Mouse (Mus musculus) embryonic facial prominence, embryonic 14.5 days (tissue): Measurements from ENCODE around the gene Cd207. TPM values are rescaled to one million over a fixed set of nuclear protein-coding genes. Genes with fewer than 3 reads are reported as not detected.

Experiments used
- ATAC-seq: fragments of 200-750 bp; cut with Nextera tagmentation; 2 replicates; pipeline ENCODE4 v1.8.0; 2017; ENCODE audit warnings: low read depth, moderate number of reproducible peaks, moderate TSS enrichment
- DNase-seq: peaks from one replicate; pipeline ENCODE4 v3.0.0-alpha.2; 2015; ENCODE audit warnings: low spot score
- H3K27ac ChIP-seq: fragments of 300-500 bp; sonication (generic); replicated peaks from 2 replicates; pipeline ENCODE4 v1.5.1; 2014; ENCODE audit warnings: low read depth, mild to moderate bottlenecking, low read length, moderate library complexity
- H3K27me3 ChIP-seq: fragments of 300-500 bp; sonication (generic); replicated peaks from 2 replicates; pipeline ENCODE4 v1.6.1; 2014; ENCODE audit warnings: low read length; ENCODE audit not compliant: control insufficient read depth, insufficient read depth
- H3K36me3 ChIP-seq: fragments of 300-500 bp; sonication (generic); 2 replicates; pipeline ENCODE4 v1.6.1; 2014; ENCODE audit warnings: low read length, mixed read lengths; ENCODE audit not compliant: control insufficient read depth, insufficient read depth
- H3K4me1 ChIP-seq: fragments of 300-500 bp; sonication (generic); 2 replicates; pipeline ENCODE4 v1.6.1; 2014; ENCODE audit warnings: antibody characterized with exemption, low read length; ENCODE audit not compliant: control insufficient read depth, insufficient read depth
- H3K4me2 ChIP-seq: fragments of 300-500 bp; sonication (generic); 2 replicates; pipeline ENCODE4 v1.6.1; 2014; ENCODE audit warnings: low read depth, mild to moderate bottlenecking, low read length, moderate library complexity, mixed read lengths
- H3K4me3 ChIP-seq: fragments of 300-500 bp; sonication (generic); 2 replicates; pipeline ENCODE4 v1.5.1; 2014; ENCODE audit warnings: low read depth, mild to moderate bottlenecking, low read length
- H3K9ac ChIP-seq: fragments of 300-500 bp; sonication (generic); 2 replicates; pipeline ENCODE4 v1.6.1; 2014; ENCODE audit warnings: low read depth, mild to moderate bottlenecking, low read length, moderate library complexity, mixed read lengths
- H3K9me3 ChIP-seq: fragments of 300-500 bp; sonication (generic); 2 replicates; pipeline ENCODE4 v1.6.1; 2016; ENCODE audit warnings: low read length; ENCODE audit not compliant: control insufficient read depth
- WGBS: fragments of 180-500 bp; shearing (Covaris S2); extraction: QIAGEN DNeasy Blood & Tissue Kit; methylation state at CpG from one replicate; pipeline ENCODE4 v1.1.7; 2014; 5-methylcytosine and 5-hydroxymethylcytosine counted together
- polyA plus RNA-seq: library from polyadenylated mRNA; unstranded; fragments of >200 nt; fragmentation: Nextera tagmentation; extraction: Ambion mirVana; gene quantifications from 2 replicates; pipeline ENCODE4 v1.2.1, GENCODE M21; 2014

Gene Cd207
- polyA plus RNA-seq, 1 experiment from 2014 or later = not detected

DNA sequence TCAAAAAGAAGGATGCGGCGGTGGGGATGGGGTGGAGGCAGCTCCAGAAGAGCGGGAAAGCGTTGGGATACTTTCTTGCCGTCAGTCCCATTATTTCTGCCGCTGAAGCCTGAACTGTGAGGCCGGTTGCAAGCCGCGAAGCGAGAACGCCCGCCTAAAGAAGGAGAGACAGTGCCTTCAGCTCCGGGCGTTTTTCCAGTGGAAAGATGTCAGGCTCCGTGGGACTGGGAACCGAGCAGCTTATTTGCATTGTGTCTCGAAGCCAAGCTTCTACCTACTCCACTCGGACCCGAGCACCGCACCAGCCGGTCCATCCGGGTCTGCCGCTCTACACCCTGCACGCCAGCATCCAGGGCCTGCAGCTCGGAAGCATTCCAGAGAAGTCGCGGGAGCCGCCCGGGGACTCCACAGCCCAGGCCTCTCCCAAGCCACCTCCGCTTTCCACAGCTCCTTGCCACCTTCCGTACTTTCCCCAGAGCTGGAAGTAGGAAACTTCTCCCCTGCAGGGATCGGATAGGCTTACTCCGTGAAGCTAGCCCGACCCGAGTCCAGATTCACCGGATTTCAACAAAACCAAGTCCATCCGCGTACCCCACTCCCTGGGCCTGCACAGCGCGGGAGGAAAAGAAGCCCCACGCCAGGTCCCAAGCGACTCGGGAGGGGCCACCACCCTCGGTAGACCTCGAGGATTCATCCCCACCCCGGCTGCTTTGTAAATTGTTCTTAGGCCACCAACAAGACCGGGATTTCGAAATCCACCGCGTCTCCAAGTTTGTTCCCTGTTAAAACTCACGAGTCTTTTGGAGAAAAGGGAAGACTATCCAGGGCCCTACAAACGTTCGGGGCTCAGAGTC lies 24.7 kb upstream of the Cd207 start:
- under 1% methylated on average over 53 of the region's 53 CpGs for WGBS
- Histone ChIP-seq H3K9ac (no peak overlapping the region), H3K27ac (no peak overlapping the region), H3K36me3 (no peaks in the 10 kb centered on the region), H3K27me3 (peaks cover 95% of the 10 kb centered on the region), H3K9me3 (no peaks in the 10 kb centered on the region), H3K4me1 (no peaks in the 10 kb centered on the region), H3K4me3 (peak overlapping the region; percentile 20), H3K4me2 (peak overlapping the region; percentile 24; the same call in 1 of the 2 replicates)
- no peak for DNase-seq
- ATAC-seq = peak; percentile 47

DNA sequence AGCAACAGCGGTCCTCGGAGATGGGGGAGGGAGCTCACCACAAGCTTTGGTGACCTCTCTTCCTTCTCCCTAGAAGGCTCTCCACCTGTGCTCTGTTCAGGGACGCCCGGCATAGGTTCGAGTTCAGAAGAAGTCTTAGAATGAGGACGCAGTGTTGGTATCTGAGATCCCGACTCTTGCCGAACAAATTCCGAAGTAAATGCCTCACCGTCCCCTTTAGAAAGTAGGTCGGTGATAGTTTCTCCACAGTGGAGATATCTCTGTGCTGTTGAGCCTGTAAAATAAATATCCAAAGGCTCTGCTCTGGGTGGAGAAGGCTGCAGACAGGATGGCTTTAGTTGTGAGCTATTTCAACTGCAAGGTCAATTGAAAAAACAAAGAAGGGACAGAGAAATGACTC lies 23.3 kb upstream of the Cd207 start:
- no peak for DNase-seq
- no peaks in the 10 kb centered on the region for H3K36me3 ChIP-seq
- H3K27me3 ChIP-seq = peaks cover 95% of the 10 kb centered on the region
- no peak overlapping the region for H3K27ac ChIP-seq
- no peak overlapping the region for H3K4me3 ChIP-seq
- H3K9ac ChIP-seq = no peak overlapping the region
- ATAC-seq = no peak
- 1% methylated on average over 11 of the region's 11 CpGs for WGBS
- H3K4me2 ChIP-seq = no peak overlapping the region
- no peaks in the 10 kb centered on the region for H3K4me1 ChIP-seq
- H3K9me3 ChIP-seq = no peaks in the 10 kb centered on the region

DNA sequence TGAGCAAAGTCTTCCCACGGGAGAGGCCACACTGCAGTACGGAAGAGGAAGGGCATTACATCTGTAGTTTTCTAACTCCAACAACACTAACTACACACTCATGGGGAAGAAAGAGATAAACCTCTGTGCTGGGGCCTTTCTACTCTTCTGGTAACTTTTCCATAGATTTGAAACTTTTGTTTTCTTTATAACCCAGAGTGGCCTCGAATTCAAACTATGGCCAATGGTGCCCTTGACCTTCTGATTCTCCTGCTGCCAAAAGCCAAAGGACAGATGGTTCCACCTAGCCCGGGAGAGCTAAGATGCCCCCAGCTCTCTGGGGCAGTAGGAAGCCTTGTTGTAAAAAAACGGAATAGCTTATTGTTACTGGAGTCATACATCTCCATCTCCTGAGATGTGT lies 22.3 kb upstream of the Cd207 start:
- Histone ChIP-seq H3K4me1 (no peaks in the 10 kb centered on the region), H3K9me3 (no peaks in the 10 kb centered on the region), H3K4me3 (no peak overlapping the region), H3K27me3 (peaks cover 95% of the 10 kb centered on the region), H3K9ac (no peak overlapping the region), H3K36me3 (no peaks in the 10 kb centered on the region), H3K27ac (no peak overlapping the region), H3K4me2 (no peak overlapping the region)
- ATAC-seq (no peak), DNase-seq (no peak)
- 2% methylated on average over 5 of the region's 5 CpGs for WGBS

DNA sequence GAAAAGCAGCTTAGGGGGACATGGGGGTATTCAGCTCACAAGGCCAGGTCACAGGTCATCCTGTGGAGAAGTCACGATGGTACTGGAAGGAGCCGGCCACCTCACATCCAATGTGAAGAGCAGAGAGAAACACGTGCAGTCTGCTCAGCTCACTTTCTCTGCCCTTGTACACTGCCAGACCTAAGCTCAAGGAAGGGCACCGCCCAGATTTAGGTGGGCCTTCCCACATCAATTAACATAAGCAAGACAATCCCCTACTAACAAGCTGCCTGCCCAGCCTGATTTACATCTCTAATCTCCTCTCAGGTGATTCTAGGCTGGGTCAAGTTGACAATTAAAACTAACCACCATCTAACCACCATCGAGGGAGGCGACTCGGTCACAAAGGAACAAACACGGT lies 20.3 kb upstream of the Cd207 start:
- DNase-seq = no peak
- Histone ChIP-seq H3K36me3 (no peaks in the 10 kb centered on the region), H3K9me3 (no peaks in the 10 kb centered on the region), H3K27ac (no peak overlapping the region), H3K9ac (no peak overlapping the region), H3K4me1 (no peaks in the 10 kb centered on the region), H3K4me2 (no peak overlapping the region), H3K4me3 (no peak overlapping the region), H3K27me3 (peaks cover 96% of the 10 kb centered on the region)
- no peak for ATAC-seq
- WGBS = 5% methylated on average over 8 of the region's 8 CpGs

DNA sequence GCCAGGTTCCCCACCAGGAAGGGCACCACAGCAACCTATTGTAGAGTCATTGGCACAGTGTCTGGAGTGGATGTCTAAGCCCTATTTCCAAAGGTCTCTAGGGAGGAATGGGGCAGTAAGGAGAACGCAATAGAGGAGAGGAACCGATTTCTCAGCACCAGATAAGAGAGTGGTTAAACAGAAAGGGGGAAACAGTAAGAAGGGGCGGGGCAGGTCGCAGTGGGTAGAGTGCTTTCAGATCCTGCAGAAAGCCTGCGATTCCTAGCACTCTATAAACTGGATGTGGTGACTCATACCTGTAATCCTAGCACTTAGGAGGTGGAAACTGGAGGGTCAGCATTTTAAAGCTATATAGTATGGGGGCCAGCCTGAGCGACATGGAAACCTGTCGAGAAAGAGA lies 19.0 kb upstream of the Cd207 start:
- H3K27ac ChIP-seq = no peak overlapping the region
- no peak overlapping the region for H3K4me2 ChIP-seq
- no peaks in the 10 kb centered on the region for H3K4me1 ChIP-seq
- no peaks in the 10 kb centered on the region for H3K9me3 ChIP-seq
- WGBS = 3% methylated on average over 7 of the region's 7 CpGs
- H3K4me3 ChIP-seq = no peak overlapping the region
- peaks cover 96% of the 10 kb centered on the region for H3K27me3 ChIP-seq
- no peaks in the 10 kb centered on the region for H3K36me3 ChIP-seq
- H3K9ac ChIP-seq = no peak overlapping the region
- no peak for ATAC-seq
- no peak for DNase-seq

DNA sequence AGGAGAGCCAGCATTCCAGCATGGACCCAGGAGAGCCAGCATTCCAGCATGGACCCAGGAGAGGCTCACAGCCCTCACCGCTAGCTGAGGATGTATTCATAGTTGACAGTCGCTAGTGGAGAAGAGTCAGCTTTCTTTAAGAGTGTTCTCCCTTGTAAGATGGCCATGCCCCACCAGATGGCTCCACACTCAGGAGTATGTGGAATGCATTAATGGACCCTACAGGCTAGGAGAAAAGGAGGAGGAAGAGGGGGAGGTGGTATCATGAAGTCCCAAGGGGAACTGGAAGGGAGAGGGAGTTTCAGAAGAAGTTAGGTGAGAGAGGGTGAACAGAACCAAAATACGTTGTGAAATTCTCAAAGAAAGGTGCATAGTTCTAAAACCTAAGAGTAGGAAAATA lies 18.1 kb upstream of the Cd207 start:
- H3K4me1 ChIP-seq = no peaks in the 10 kb centered on the region
- H3K36me3 ChIP-seq = no peaks in the 10 kb centered on the region
- ATAC-seq = no peak
- no peak overlapping the region for H3K27ac ChIP-seq
- 2% methylated on average over 3 of the region's 3 CpGs for WGBS
- H3K9ac ChIP-seq = no peak overlapping the region
- H3K9me3 ChIP-seq = no peaks in the 10 kb centered on the region
- no peak overlapping the region for H3K4me3 ChIP-seq
- no peak for DNase-seq
- no peak overlapping the region for H3K4me2 ChIP-seq
- peaks cover 97% of the 10 kb centered on the region for H3K27me3 ChIP-seq

DNA sequence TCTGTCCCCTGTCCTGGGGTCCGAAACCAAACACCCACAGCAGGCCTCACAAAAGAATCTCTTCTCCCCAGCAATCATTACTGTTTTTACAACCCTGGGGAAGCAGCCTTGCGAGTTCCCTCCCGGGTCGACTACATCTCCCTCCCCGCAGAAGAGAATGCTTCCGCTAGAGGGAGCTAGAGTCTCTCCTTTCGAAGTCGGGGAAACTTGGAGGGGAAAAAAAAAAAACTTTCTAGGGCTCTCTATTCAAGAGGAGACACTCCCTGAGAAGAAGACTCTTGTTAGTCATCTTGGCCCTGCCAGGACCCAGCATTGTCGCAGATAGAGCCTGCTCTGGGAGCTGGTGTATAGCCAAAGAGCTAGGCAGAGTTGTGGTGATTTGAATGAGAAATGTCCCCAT lies 16.2 kb upstream of the Cd207 start:
- Histone ChIP-seq H3K27me3 (peaks cover 88% of the 10 kb centered on the region), H3K36me3 (no peaks in the 10 kb centered on the region), H3K4me2 (no peak overlapping the region), H3K9me3 (no peaks in the 10 kb centered on the region), H3K9ac (no peak overlapping the region), H3K27ac (no peak overlapping the region), H3K4me3 (no peak overlapping the region), H3K4me1 (no peaks in the 10 kb centered on the region)
- peak; percentile 88 for DNase-seq
- under 1% methylated on average over 9 of the region's 9 CpGs for WGBS
- ATAC-seq = no peak

DNA sequence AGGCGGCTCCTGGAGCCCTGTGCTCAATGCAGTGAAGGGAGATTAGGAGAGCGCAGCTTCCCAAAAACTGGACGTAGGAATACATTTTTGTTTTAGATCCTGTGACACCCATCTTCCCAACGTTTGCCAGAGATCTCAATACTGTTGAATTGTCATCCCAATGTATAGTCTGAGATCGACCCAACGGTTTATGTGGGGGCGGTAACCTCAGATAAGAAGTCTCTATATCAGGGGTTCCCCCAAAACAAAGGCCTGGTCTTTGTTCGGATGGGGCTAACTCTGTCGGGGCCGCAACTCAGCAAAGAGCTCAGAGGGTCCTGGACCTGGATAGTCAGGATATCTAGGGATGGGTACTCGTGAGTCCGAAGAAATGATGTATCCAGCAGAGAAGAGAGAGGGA lies 15.3 kb upstream of the Cd207 start:
- ATAC-seq = no peak
- no peaks in the 10 kb centered on the region for H3K9me3 ChIP-seq
- no peak overlapping the region for H3K4me2 ChIP-seq
- no peaks in the 10 kb centered on the region for H3K36me3 ChIP-seq
- DNase-seq = no peak
- no peak overlapping the region for H3K27ac ChIP-seq
- H3K27me3 ChIP-seq = peaks cover 84% of the 10 kb centered on the region
- 2% methylated on average over 12 of the region's 12 CpGs for WGBS
- no peaks in the 10 kb centered on the region for H3K4me1 ChIP-seq
- H3K9ac ChIP-seq = no peak overlapping the region
- no peak overlapping the region for H3K4me3 ChIP-seq

DNA sequence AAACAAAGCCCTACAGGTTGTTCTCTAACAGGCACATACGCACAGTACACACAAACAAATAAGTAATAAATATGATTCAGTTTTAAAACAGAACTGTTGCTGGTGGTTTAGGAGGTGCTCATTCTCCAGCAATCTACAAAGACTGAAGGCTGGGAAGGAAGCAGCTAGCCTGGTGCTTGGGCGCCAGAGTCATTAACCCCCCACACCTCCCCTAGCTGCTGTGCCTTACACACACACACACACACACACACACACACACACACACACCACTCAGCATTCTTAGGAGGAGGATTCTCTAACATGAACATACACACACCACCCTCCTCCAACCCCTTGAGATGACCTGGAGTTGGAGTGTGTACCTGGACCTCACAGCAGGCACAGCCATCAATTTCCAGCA lies 13.3 kb upstream of the Cd207 start:
- ATAC-seq (no peak), DNase-seq (no peak)
- Histone ChIP-seq H3K9ac (no peak overlapping the region), H3K4me1 (no peaks in the 10 kb centered on the region), H3K4me3 (no peak overlapping the region), H3K27me3 (peaks cover 71% of the 10 kb centered on the region), H3K36me3 (no peaks in the 10 kb centered on the region), H3K27ac (no peak overlapping the region), H3K9me3 (no peaks in the 10 kb centered on the region), H3K4me2 (no peak overlapping the region)
- 62% methylated on average over 2 of the region's 2 CpGs for WGBS
